Mouse (Mus musculus) kidney, adult 2 months (tissue): ENCODE measurements around the gene Pfn3. TPM values are rescaled to one million over a fixed set of nuclear protein-coding genes. Genes with fewer than 3 reads are reported as not detected.

ENCODE experiments used
- DNase-seq: peaks from one replicate; pipeline ENCODE4 v3.0.0; 2021
- H3K27ac ChIP-seq: fragments of 200-500 bp; 2 replicates; pipeline ENCODE4 v1.5.1; 2012; ENCODE audit warnings: low read depth, low read length, control low read depth, inconsistent platforms; ENCODE audit not compliant: insufficient read depth
- H3K27me3 ChIP-seq: fragments of 200-500 bp; replicated peaks from 2 replicates; pipeline ENCODE4 v1.6.1; 2012; ENCODE audit warnings: mild to moderate bottlenecking, moderate library complexity, low read length, inconsistent platforms; ENCODE audit not compliant: control insufficient read depth, insufficient read depth
- H3K36me3 ChIP-seq: fragments of 200-500 bp; 2 replicates; pipeline ENCODE4 v1.6.1; 2012; ENCODE audit warnings: mild to moderate bottlenecking, moderate library complexity, low read length, inconsistent platforms; ENCODE audit not compliant: control insufficient read depth, insufficient read depth
- H3K4me1 ChIP-seq: fragments of 200-500 bp; 2 replicates; pipeline ENCODE4 v1.6.1; 2011; ENCODE audit warnings: low read length; ENCODE audit not compliant: control insufficient read depth, insufficient read depth
- H3K4me3 ChIP-seq: fragments of 200-500 bp; 2 replicates; pipeline ENCODE4 v1.5.1; 2011; ENCODE audit warnings: mild to moderate bottlenecking, low read depth, low read length, control low read depth; ENCODE audit not compliant: insufficient read depth
- CTCF ChIP-seq: fragments of 200-500 bp; conservative IDR thresholded peaks from 2 replicates; pipeline ENCODE4 v1.5.1; 2011; ENCODE audit warnings: low read depth, mild to moderate bottlenecking, control low read depth, low read length, moderate library complexity, mixed read lengths; ENCODE audit not compliant: insufficient read depth, insufficient read length
- POLR2A ChIP-seq: fragments of 200-500 bp; IDR thresholded peaks from one replicate; pipeline ENCODE4 v1.6.1; 2011; ENCODE audit warnings: low read depth, low read length, control low read depth
- WGBS: fragments of 180-500 bp; shearing (Covaris S2); methylation state at CpG from one replicate; pipeline ENCODE4 v1.1.7; 2018; 5-methylcytosine and 5-hydroxymethylcytosine counted together
- polyA plus RNA-seq: library from polyadenylated mRNA; depleted of rRNA; stranded (reverse); fragments of >200 nt; gene quantifications from 2 replicates; pipeline ENCODE4 v1.2.3, GENCODE M21; 2012; rRNA removed

The Pfn3 gene
- not detected in 2 replicates for polyA plus RNA-seq

DNA sequence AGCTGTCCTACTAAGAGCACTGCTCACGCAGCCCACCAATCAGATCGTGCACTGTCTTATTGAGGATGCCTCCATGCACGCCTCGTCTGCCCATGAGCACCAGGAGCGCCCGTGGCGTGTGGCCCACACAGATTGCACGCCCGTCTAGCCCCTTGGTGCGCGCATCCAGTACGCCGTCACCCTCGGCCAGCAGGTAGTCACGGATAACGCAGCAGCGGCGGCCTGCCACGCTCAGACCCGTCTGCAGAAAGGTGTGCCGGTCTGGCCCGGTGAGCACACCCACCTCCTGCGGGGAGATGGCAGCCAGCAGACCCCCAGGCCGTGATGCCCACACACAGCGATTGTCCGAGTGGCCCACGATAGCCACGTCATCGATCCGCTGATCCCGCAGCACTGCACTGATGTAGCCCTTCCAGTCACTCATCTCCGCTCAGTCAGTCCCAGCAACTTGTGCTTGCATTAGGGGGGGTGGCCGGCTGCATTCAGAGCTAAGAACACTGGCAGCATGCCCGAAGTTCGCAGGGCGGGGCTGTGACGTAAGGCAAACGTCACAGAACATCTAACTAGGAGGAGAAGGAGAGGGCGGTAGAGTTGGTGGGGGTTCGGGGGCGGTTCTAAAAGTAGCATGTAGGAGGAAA is at the start of gene Pfn3:
TSS of gene Pfn3 (minus strand) at position 490 of the 638 bp plus-strand sequence.
- no peaks in the 10 kb centered on the region; the same call in 1 of the 2 replicates for H3K36me3 ChIP-seq
- peak; percentile 93 for DNase-seq
- H3K4me3 ChIP-seq, result no peak within 1 kb of the TSS
- no peak within 1 kb of the TSS for H3K27ac ChIP-seq
- no peaks in the 10 kb centered on the region for H3K4me1 ChIP-seq
- TF ChIP-seq POLR2A, result peak; percentile 90
- no peak; the same call in 1 of the 2 replicates for TF ChIP-seq CTCF
- no peaks in the 10 kb centered on the region for H3K27me3 ChIP-seq
- 19% methylated on average over 41 of the region's 41 CpGs for WGBS

DNA sequence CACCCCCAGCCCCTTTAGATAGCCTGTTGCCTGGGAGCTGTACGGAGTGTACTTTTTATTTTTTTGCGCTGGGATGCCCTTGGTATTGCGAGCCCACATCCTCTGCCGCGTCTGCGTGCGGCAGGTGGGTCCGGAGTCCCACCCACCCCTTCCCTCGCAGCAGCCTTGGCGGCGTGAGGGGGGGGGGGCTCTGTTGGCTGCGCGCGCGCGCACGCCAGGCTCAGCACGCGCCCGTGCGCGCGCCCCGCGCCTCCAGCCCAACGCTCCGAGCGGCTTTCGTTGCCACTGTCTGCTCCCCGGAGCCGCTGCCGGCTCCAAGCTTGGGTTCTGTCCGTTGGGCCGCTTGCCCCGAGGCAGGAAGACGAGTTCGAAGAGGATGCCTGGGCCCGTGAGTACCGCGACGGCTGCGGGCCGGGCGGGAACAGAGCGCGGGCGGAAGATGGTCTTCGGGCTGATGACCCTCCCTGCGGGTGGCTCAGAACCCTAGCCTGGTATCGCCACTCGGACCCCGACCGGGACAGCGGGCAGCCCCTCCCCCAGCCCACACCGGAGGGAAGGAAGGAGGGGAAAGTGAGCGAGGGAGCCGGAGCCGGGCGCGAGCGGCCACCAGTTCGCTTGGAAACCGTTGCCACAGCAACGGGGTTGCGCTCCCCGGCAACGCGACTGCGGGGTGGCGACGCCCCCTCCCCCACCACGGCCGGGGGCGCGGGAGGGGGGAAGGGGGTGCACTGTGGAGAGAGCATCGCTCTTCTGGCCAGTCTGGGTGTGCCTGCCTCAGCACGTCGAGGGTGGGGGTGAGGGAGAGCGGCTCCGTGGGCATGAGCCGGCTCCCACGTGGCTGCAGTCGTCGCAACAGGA is 49.2 kb upstream of the Pfn3 start, which contains the start of gene Prr7:
TSS of gene Prr7 (plus strand) at position 241 of the 858 bp plus-strand sequence.
- no peak within 1 kb of the TSS for H3K27ac ChIP-seq
- no peaks in the 10 kb centered on the region for H3K4me1 ChIP-seq
- 1% methylated on average over 81 of the region's 84 CpGs for WGBS
- DNase-seq, result no peak
- no peaks in the 10 kb centered on the region for H3K36me3 ChIP-seq
- H3K27me3 ChIP-seq, result no peaks in the 10 kb centered on the region
- no peak for TF ChIP-seq CTCF
- TF ChIP-seq POLR2A, result no peak
- peak within 1 kb of the TSS; percentile 42; the same call in 1 of the 2 replicates for H3K4me3 ChIP-seq

DNA sequence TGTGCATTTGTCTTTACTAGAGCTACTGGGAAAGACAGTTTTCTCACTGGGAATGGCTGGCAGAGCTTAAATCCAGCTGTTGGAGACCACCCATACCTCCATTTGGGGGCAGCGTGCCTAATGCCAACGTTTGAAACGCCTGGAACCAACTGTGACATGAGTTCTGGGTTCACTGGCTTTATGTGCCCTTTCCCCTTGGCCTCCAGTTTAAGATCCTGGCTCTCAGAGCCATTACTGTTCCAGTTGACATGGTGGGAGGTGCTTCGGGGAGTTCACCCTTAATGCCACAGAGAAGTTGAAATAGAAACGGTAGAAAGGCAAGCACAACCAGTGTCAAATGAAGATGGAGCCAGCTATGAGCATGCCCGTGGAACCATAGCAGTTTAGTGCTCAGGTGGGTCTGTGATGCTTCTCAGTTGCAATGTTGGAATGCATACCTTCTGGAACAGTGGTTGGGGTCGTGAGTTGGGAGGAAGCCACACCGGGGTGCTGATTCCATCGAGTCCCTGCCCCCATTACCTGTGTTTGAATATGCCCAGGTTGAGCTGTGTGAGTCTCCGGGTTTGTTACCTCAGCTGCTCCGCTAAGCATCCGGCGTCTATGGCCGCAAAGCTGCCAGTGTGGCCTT is 48.5 kb upstream of the Pfn3 start:
- no peak for DNase-seq
- Histone ChIP-seq H3K27me3 (no peaks in the 10 kb centered on the region), H3K27ac (no peak overlapping the region), H3K4me1 (no peaks in the 10 kb centered on the region), H3K4me3 (peak overlapping the region; percentile 42; the same call in 1 of the 2 replicates), H3K36me3 (no peaks in the 10 kb centered on the region)
- WGBS, result 9% methylated on average over 14 of the region's 14 CpGs
- TF ChIP-seq CTCF (no peak), POLR2A (no peak)

DNA sequence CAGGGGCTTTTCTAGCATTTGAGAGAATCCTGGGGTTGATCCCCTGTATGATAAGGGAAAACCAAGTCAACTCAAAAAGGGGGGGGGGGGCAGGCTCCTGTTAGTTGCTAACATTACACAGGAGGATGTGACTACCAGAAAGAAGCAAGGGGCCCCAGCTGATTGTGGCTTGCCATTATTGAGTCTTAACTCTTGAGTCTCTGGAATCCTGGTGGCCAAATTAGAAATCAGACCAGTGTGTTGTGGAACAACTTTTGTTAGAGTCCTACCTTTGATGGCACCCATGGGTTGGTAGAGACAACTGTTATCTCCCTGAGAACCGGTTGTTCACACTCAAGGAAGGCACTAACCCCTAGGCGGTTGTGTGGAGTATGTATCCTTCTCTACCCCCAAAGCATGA is 47.9 kb upstream of the Pfn3 start:
- Histone ChIP-seq H3K4me3 (no peak overlapping the region), H3K4me1 (no peaks in the 10 kb centered on the region), H3K27me3 (no peaks in the 10 kb centered on the region), H3K27ac (no peak overlapping the region), H3K36me3 (no peaks in the 10 kb centered on the region)
- no peak for DNase-seq
- 76% methylated on average over 2 of the region's 2 CpGs for WGBS
- no peak for TF ChIP-seq CTCF
- no peak for TF ChIP-seq POLR2A

DNA sequence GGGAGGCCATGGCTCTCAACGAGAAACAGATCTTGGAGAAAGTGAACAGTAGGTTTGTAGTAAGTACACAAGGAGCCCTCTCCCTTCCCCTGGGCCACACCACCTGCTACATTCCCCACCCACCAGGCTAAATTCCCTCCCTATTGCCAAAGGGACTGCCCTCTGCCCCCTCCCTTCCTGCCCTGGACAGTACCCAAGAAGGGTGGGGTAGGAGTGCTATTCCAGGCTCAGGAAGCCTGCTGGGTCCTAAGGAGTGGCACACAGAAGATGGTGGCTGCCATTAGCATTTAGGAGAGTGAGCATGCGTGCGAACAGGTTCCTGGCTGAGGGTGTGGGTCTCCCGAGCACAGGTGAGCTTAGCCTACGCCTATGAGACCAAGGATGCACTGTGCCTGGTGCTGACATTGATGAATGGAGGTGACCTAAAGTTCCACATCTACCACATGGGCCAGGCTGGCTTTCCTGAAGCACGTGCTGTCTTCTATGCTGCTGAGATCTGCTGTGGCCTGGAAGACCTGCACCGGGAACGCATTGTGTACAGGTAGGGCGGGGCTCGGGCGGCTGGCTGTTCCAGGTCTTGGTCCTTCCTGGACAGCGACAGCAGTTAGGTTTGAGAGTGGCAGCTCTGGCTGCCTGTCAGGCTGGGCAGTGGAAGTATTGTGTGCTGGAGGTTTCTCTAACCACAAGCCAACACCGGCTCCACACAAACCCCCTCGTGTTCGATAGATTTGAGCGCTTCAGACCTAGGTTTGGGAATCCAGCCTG is 36.9 kb upstream of the Pfn3 start:
- DNase-seq, result peak; percentile 66
- WGBS, result 87% methylated on average over 16 of the region's 16 CpGs
- Histone ChIP-seq H3K27ac (no peak overlapping the region), H3K27me3 (no peaks in the 10 kb centered on the region), H3K36me3 (no peaks in the 10 kb centered on the region), H3K4me1 (no peaks in the 10 kb centered on the region), H3K4me3 (no peak overlapping the region)
- TF ChIP-seq POLR2A (no peak), CTCF (no peak)

DNA sequence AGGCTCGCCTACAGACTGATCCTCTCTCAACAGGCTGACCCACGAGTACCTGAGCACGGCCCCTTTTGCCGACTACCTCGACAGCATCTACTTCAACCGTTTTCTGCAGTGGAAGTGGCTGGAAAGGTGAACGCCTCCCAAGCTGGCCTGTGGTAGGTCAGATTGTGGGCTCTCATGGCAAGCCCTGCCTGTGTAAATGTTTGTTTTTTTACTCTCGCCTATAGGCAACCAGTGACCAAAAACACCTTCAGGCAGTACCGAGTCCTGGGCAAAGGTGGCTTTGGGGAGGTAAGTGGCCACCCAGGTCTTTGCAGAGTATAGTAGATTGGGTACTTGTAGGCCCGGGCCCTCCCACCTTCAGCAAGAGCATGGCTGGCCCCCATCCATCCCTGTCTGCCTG is 36.3 kb upstream of the Pfn3 start:
- Histone ChIP-seq H3K27ac (no peak overlapping the region), H3K4me3 (no peak overlapping the region), H3K27me3 (no peaks in the 10 kb centered on the region), H3K4me1 (no peaks in the 10 kb centered on the region), H3K36me3 (no peaks in the 10 kb centered on the region)
- TF ChIP-seq CTCF, result no peak
- no peak for TF ChIP-seq POLR2A
- WGBS, result 91% methylated on average over 10 of the region's 10 CpGs
- no peak for DNase-seq
